Mouse (Mus musculus) hindbrain, embryonic 15.5 days (tissue): ENCODE data around the gene Gm13090. TPM values are rescaled to one million over a fixed set of nuclear protein-coding genes. Genes with fewer than 3 reads are reported as not detected.

Experiments used
- ATAC-seq: fragments of 200-750 bp; cut with Nextera tagmentation; 2 replicates; pipeline ENCODE4 v1.8.0; 2017; ENCODE audit warnings: low read depth, moderate number of reproducible peaks, moderate TSS enrichment; ENCODE audit not compliant: low FRiP score
- H3K27ac ChIP-seq: fragments of 300-500 bp; sonication (generic); replicated peaks from 2 replicates; pipeline ENCODE4 v1.5.1; 2015; ENCODE audit warnings: mild to moderate bottlenecking, inconsistent platforms
- H3K27me3 ChIP-seq: fragments of 300-500 bp; sonication (generic); 2 replicates; pipeline ENCODE4 v1.6.1; 2015; ENCODE audit warnings: control low read depth, inconsistent platforms
- H3K36me3 ChIP-seq: fragments of 300-500 bp; sonication (generic); 2 replicates; pipeline ENCODE4 v1.6.1; 2015; ENCODE audit warnings: control low read depth, inconsistent platforms
- H3K4me1 ChIP-seq: fragments of 300-500 bp; sonication (generic); replicated peaks from 2 replicates; pipeline ENCODE4 v1.6.1; 2015; ENCODE audit warnings: control low read depth, inconsistent platforms
- H3K4me2 ChIP-seq: fragments of 300-500 bp; sonication (generic); 2 replicates; pipeline ENCODE4 v1.6.1; 2015; ENCODE audit warnings: moderate library complexity, mild to moderate bottlenecking, inconsistent platforms
- H3K4me3 ChIP-seq: fragments of 300-500 bp; sonication (generic); 2 replicates; pipeline ENCODE4 v1.5.1; 2015; ENCODE audit warnings: mild to moderate bottlenecking, inconsistent platforms
- H3K9ac ChIP-seq: fragments of 300-500 bp; sonication (generic); 2 replicates; pipeline ENCODE4 v1.6.1; 2015; ENCODE audit warnings: inconsistent platforms
- H3K9me3 ChIP-seq: fragments of 300-500 bp; sonication (generic); 2 replicates; pipeline ENCODE4 v1.6.1; 2016; ENCODE audit warnings: control low read depth, inconsistent platforms
- WGBS: fragments of 180-500 bp; shearing (Covaris S2); methylation state at CpG from one replicate; pipeline ENCODE4 v1.1.7; 2015; 5-methylcytosine and 5-hydroxymethylcytosine counted together
- polyA plus RNA-seq: library from polyadenylated mRNA; unstranded; fragments of >200 nt; fragmentation: Nextera tagmentation; extraction: Ambion mirVana; gene quantifications from 2 replicates; pipeline ENCODE4 v1.2.1, GENCODE M21; 2015

The Gm13090 gene
- not detected in 2 replicates for polyA plus RNA-seq

GRCm38 (mm10) chr4:151089270-151089669 lies at the start of gene Gm13090:
Gene Gm13090 (plus strand): TSS chr4:151089570.
- H3K4me2 ChIP-seq, result no peak within 1 kb of the TSS
- no peak within 1 kb of the TSS for H3K9ac ChIP-seq
- 92% methylated on average over 7 of the region's 7 CpGs for WGBS
- H3K4me1 ChIP-seq, result peaks cover 26% of the 10 kb centered on the region
- ATAC-seq, result no peak
- H3K4me3 ChIP-seq, result no peak within 1 kb of the TSS
- no peaks in the 10 kb centered on the region for H3K27me3 ChIP-seq
- no peaks in the 10 kb centered on the region for H3K9me3 ChIP-seq
- H3K36me3 ChIP-seq, result peaks cover 33% of the 10 kb centered on the region
- no peak within 1 kb of the TSS for H3K27ac ChIP-seq

DNA sequence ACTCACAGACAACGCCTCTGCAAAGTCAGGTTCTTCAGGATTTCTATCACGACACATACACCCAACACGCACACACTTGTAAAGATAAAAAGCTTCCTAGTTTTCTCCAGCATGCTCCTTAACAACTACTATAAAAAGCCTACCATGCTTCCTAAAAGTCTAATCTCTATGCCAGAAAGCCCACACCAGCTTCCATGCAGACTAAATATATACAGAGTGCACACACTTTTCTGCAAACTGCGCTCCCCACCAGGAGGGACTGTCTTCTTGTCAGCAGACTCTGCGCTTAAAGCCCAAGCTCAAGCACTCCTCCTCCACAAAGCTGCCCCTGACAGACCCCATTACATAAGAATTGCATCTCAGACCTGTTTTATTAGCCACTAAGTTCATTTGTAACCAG lies 47.9 kb upstream of the Gm13090 start:
- H3K36me3 ChIP-seq, result 0 out of 2 replicates have a peak, but pooled peaks cover under 1% of the 10 kb centered on the region
- H3K9ac ChIP-seq, result no peak overlapping the region
- WGBS, result 91% methylated on average over 5 of the region's 5 CpGs
- no peak overlapping the region for H3K4me3 ChIP-seq
- H3K27ac ChIP-seq, result no peak overlapping the region
- H3K4me2 ChIP-seq, result no peak overlapping the region
- no peaks in the 10 kb centered on the region for H3K9me3 ChIP-seq
- ATAC-seq, result no peak
- no peaks in the 10 kb centered on the region; the same call in 1 of the 2 replicates for H3K27me3 ChIP-seq
- peaks cover 17% of the 10 kb centered on the region for H3K4me1 ChIP-seq

DNA sequence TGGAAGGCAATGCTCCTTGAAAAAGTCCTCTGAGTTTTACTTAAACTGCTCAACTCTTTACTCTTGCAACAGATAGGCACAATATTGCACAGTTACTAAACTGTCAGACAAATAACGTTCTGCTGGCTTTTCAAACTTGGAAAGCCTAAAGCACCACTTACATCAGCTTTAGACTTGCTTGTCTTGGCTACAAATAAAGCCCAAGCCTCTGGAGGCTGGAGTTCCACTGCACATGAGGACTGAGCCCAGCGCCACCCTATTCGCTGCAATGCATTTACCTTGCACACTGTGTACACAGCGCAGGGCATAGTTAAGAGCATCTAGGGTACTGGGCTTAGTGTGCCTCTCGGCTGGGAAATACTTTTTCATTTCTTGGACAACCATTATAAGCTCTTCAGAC lies 46.1 kb upstream of the Gm13090 start:
- no peak for ATAC-seq
- no peak overlapping the region for H3K9ac ChIP-seq
- no peaks in the 10 kb centered on the region; the same call in 1 of the 2 replicates for H3K27me3 ChIP-seq
- peak overlapping the region; percentile 97 for H3K4me2 ChIP-seq
- no peaks in the 10 kb centered on the region for H3K9me3 ChIP-seq
- peaks cover 17% of the 10 kb centered on the region for H3K4me1 ChIP-seq
- no peak overlapping the region for H3K27ac ChIP-seq
- H3K4me3 ChIP-seq, result peak overlapping the region; percentile 72; the same call in 1 of the 2 replicates
- H3K36me3 ChIP-seq, result peaks cover 10% of the 10 kb centered on the region
- 44% methylated on average over 5 of the region's 5 CpGs for WGBS

DNA sequence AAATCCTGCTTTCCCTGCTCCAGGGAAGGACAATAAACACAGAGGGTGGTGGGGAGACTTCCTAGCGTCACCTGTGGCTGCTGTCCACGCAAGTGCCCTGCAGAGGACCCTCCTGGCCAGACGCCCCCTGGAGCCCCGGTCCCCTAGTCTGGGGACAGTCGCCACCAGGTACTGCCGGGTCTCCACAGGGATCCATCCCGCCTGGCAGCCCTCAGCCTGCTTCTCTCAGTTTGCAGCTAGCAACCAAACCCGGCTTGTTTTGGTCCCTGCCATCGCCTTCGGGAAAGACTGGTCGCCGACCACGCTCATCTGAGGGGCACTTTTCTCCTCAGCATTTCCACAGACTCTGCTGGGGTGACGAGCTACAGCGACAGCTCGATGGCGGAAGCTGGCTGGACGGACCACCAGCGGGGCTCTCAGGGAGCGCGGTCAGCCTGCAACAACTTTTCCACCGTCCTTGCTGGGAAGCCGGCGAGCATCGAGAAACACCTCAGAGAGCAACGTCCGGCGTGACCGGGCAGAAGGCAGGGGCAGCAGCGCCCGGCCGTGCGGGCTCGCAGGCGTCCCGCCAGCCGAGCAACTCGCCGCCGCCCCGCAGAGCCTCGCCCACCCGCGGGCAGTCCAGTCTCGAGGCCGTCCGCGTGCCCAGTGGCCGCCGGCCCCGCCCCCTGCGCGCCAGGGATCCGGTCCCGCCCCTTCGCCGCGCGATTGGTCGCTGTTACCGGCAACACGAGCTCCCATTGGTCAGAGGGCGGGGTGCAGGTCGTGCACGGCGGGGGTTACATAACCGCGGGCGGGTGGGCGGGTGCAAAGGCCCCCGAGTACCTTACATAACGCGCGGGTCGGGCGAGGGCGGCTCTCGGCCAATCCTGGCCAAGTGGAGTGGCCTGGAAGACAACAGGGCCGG lies 45.1 kb upstream of the Gm13090 start, which contains the start of gene Per3:
Gene Per3 (minus strand): TSS at position 629 of the 907 bp plus-strand sequence.
- ATAC-seq, result peak; percentile 96
- H3K4me1 ChIP-seq, result peaks cover 17% of the 10 kb centered on the region
- H3K4me3 ChIP-seq, result peak within 1 kb of the TSS; percentile 72
- WGBS, result under 1% methylated on average over 76 of the region's 79 CpGs
- H3K4me2 ChIP-seq, result peak within 1 kb of the TSS; percentile 97
- no peaks in the 10 kb centered on the region; the same call in 1 of the 2 replicates for H3K27me3 ChIP-seq
- peaks cover 18% of the 10 kb centered on the region for H3K36me3 ChIP-seq
- H3K9me3 ChIP-seq, result no peaks in the 10 kb centered on the region
- H3K9ac ChIP-seq, result peak within 1 kb of the TSS; percentile 52
- peak within 1 kb of the TSS; percentile 61 for H3K27ac ChIP-seq

DNA sequence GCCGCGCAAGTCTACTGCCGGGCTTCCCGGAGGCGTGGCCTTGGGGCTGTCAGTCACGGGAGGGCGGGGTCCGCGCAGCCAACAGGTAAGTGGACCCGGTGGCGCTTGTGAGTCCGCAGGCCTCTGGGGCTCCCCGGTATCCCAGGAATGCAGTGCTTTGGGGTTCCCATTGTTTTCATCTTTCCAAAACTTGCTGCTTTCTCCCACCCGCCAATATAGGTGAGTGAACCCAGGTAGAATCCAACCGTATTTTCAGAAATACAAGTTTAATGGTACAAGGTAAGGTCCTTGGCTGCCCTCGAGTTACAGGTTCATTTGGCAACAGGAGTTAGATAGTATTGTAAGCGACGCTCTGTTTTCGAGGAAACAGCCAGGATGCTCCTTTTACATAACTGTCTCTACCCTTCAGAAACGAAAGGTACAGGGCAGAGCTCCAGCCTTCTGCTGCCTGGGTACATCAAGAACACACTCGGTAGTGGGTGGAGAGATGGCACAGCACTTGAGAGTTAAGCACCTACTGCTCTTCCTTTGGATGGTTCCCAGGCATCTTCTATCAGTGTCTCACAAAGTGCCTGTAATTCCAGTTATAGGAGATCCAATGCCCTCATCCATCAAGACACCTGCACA lies 44.3 kb upstream of the Gm13090 start:
- H3K27ac ChIP-seq, result 0 out of 2 replicates have a peak overlapping the region, but pooled peaks have one; percentile 2
- 5% methylated on average over 21 of the region's 21 CpGs for WGBS
- no peak for ATAC-seq
- H3K9me3 ChIP-seq, result no peaks in the 10 kb centered on the region
- H3K4me2 ChIP-seq, result peak overlapping the region; percentile 97
- H3K27me3 ChIP-seq, result no peaks in the 10 kb centered on the region; the same call in 1 of the 2 replicates
- peaks cover 17% of the 10 kb centered on the region for H3K4me1 ChIP-seq
- peak overlapping the region; percentile 36 for H3K9ac ChIP-seq
- peaks cover 25% of the 10 kb centered on the region for H3K36me3 ChIP-seq
- peak overlapping the region; percentile 72 for H3K4me3 ChIP-seq

- H3K4me2 ChIP-seq, result no peak overlapping the region
- no peaks in the 10 kb centered on the region; the same call in 1 of the 2 replicates for H3K27me3 ChIP-seq
- H3K27ac ChIP-seq, result no peak overlapping the region
- H3K36me3 ChIP-seq, result peaks cover 36% of the 10 kb centered on the region
- no peak overlapping the region for H3K9ac ChIP-seq
- ATAC-seq, result no peak
- WGBS, result 83% methylated on average over 3 of the region's 3 CpGs
- H3K9me3 ChIP-seq, result no peaks in the 10 kb centered on the region
- peaks cover 17% of the 10 kb centered on the region for H3K4me1 ChIP-seq
- H3K4me3 ChIP-seq, result no peak overlapping the region
Measured at GRCm38 (mm10) chr4:151046524-151046923, 42.8 kb upstream of the Gm13090 start.

DNA sequence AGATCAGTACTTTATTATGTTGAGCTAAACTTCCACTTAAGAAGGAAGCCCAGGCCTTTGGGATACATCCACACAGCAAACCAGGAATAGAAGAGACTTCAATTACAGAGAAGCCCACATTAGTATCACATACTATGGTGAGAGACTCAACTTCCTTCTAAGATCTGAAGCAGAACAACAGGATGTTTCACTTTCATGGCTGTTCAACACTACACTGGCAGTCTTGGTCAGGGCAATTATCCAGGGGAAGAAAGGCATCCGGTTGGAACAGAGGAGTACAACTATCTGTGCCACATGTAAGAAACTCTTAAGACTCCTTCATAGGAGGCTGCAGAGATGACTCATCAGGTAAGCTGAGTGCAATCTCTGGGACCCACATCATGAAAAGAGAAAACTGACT lies 38.2 kb upstream of the Gm13090 start:
- H3K4me2 ChIP-seq, result no peak overlapping the region
- H3K9ac ChIP-seq, result no peak overlapping the region
- no peak overlapping the region for H3K27ac ChIP-seq
- peaks cover 53% of the 10 kb centered on the region for H3K36me3 ChIP-seq
- H3K27me3 ChIP-seq, result no peaks in the 10 kb centered on the region
- WGBS, result 98% methylated on average over 1 of the region's 1 CpGs
- peaks cover 10% of the 10 kb centered on the region for H3K4me1 ChIP-seq
- ATAC-seq, result no peak
- H3K9me3 ChIP-seq, result no peaks in the 10 kb centered on the region
- no peak overlapping the region for H3K4me3 ChIP-seq

DNA sequence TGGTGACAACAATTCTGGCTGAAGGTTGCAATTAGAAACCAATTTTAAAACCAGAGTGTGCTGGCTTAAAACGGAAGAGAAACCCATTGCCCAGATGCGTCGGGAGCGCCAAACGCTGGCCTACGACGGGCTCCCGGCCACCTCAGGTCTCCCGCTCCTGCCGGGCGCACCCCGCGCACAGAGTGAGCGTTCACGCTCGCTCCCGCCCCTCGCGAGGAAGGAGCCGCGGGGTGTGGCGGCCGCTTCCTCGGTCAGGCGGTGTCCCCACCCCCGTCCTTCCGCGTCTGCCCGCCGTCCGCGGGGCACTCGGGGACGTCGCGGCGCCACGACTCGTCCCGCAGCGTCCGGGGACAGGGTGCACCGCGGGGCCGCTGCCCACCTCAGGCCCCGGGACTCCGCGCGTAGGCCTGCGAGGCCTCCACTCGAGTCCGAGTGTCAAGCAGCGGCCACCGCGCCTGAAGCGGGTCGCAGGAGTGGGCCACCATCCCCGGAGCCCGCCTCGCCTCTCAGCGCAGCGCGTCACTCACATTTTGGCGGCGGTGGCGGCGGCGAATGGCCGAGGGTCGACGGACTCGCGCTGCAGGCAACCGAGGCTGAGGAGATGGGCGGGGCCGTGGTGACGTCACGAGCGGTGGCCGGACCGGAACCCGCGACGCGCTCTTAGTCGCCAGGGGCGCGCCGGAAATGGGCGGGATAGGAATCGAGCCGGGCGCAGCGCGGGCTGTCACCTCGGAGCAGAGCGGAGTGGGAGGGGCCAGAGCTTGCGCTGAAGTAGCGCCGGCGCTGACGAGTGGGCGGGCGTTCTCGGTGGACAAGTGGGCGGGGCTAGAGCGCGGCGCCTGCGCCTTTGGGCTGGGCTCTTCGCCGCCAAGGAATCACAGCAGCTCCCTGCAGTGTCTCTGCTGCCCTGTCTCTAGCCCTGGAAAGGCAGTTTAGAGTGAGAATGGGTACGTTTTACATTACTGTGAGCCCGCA lies 31.7 kb upstream of the Gm13090 start, which contains the start of gene Vamp3:
Gene Vamp3 (minus strand): TSS at position 617 of the 975 bp plus-strand sequence.
- under 1% methylated on average over 113 of the region's 114 CpGs for WGBS
- Histone ChIP-seq H3K27me3 (no peaks in the 10 kb centered on the region), H3K4me1 (peaks cover 30% of the 10 kb centered on the region), H3K27ac (peak within 1 kb of the TSS; percentile 96), H3K9me3 (no peaks in the 10 kb centered on the region), H3K9ac (peak within 1 kb of the TSS; percentile 97), H3K4me2 (peak within 1 kb of the TSS; percentile 64), H3K4me3 (peak within 1 kb of the TSS; percentile 96), H3K36me3 (peaks cover 30% of the 10 kb centered on the region)
- ATAC-seq, result peak; percentile 99

DNA sequence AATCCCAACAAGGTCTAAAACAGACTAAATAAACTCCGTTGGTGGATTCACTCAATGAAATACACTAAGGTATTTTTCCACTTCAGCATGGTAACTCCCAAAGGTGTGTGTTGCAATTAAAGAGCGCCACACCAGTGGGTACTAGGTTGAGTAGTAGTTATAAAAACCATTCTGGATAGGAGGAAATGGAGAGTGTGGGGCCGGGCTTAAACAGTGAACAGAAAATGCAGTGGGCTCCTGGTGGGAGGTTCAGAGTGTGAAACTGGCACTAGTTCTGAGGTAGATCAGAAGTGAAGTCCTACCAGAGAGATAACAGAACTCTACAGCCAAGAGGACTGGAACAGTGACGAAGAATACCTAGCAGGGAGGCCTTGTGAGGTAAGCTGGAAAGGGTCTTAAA lies 30.7 kb upstream of the Gm13090 start:
- H3K4me2 ChIP-seq, result peak overlapping the region; percentile 64
- H3K4me3 ChIP-seq, result peak overlapping the region; percentile 96; the same call in 1 of the 2 replicates
- peaks cover 30% of the 10 kb centered on the region for H3K4me1 ChIP-seq
- peaks cover 37% of the 10 kb centered on the region for H3K36me3 ChIP-seq
- no peak for ATAC-seq
- H3K9ac ChIP-seq, result peak overlapping the region; percentile 41; the same call in 1 of the 2 replicates
- no peaks in the 10 kb centered on the region for H3K9me3 ChIP-seq
- WGBS, result 76% methylated on average over 4 of the region's 4 CpGs
- H3K27ac ChIP-seq, result peak overlapping the region; percentile 96
- no peaks in the 10 kb centered on the region for H3K27me3 ChIP-seq

DNA sequence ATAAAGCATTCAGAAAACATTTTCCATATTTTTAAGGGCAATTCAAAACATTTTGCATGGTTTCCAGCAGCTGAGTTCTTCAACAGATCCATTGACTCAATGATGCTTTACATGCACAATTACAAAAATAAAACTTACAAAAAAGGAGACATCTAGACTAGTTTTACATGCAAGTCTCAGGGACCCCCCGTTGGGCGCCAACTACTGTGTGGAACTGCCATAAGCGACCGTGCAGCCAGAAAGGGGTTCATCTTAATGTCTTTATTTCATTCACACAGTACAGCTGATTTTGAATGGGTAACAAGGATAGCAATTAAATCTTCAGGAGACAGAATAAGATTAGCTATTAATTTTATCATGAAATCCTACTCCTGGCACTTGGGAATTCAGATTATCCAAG lies 29.8 kb upstream of the Gm13090 start:
- H3K9ac ChIP-seq, result no peak overlapping the region
- H3K27me3 ChIP-seq, result no peaks in the 10 kb centered on the region
- ATAC-seq, result no peak
- H3K4me3 ChIP-seq, result no peak overlapping the region
- H3K36me3 ChIP-seq, result peaks cover 34% of the 10 kb centered on the region
- H3K4me1 ChIP-seq, result peaks cover 27% of the 10 kb centered on the region
- H3K27ac ChIP-seq, result no peak overlapping the region
- WGBS, result 84% methylated on average over 4 of the region's 4 CpGs
- no peak overlapping the region for H3K4me2 ChIP-seq
- no peaks in the 10 kb centered on the region for H3K9me3 ChIP-seq

- Histone ChIP-seq H3K27me3 (no peaks in the 10 kb centered on the region), H3K27ac (no peak overlapping the region), H3K4me2 (no peak overlapping the region), H3K4me3 (no peak overlapping the region), H3K4me1 (no peaks in the 10 kb centered on the region), H3K9ac (no peak overlapping the region), H3K36me3 (peaks cover 72% of the 10 kb centered on the region), H3K9me3 (no peaks in the 10 kb centered on the region)
- ATAC-seq, result no peak
- 70% methylated on average over 4 of the region's 4 CpGs for WGBS
Measured at GRCm38 (mm10) chr4:151068751-151069150, 20.6 kb upstream of the Gm13090 start.
